Mouse (Mus musculus): ENCODE data around the gene Pgp. TPM values are rescaled to one million over a fixed set of nuclear protein-coding genes. Genes with fewer than 3 reads are reported as not detected.

The Pgp gene
- polyA plus RNA-seq, 1 experiment: 597 TPM

DNA sequence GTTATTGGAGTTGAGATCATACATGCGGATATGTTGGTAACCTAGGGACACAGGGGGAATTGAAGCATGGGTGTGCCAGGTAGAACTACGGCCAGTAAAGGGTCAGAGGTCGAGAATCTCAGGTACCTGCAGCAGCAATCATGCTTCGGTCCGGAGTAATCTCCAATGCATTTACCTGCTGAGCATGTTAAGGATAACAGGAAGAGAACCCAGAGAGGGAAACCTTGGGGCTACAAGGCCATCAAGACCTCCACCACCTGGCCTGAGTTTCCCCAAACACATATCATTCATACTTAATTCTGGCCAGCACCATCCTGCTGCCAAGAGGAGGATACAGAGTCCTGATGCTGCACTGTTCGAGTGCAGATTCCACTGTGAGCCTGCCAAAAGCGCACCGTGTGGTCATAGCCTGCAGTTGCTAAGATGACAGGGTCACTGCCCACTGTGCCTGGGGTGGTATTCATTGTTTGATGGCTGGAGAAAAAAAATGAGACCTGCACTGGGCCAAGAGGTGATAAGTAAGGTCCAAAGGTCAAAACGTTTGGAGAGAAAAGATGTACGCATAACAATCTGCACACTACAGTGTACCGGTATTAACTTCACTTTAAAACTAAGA, 7.9 kb downstream of the Pgp start:
- H3K27ac ChIP-seq (ENCODE audit: control insufficient read depth, insufficient read depth, low read depth, low read length): no peak overlapping the region
- no peaks in the 10 kb centered on the region for H3K36me3 ChIP-seq (ENCODE audit: control insufficient read depth, insufficient read depth, low read length)
- peaks cover 20% of the 10 kb centered on the region for H3K4me1 ChIP-seq (ENCODE audit: control insufficient read depth, insufficient read depth, low read length)
- no peak for TF ChIP-seq POLR2A (IDR thresholded peaks at IDR 0.05; ENCODE audit: control insufficient read depth, low read depth, low read length)
- no peaks in the 10 kb centered on the region for H3K27me3 ChIP-seq (ENCODE audit: control insufficient read depth, insufficient read depth, low read length)
- peak overlapping the region; percentile 100 for H3K4me3 ChIP-seq (ENCODE audit: control insufficient read depth, low read depth, low read length)

DNA sequence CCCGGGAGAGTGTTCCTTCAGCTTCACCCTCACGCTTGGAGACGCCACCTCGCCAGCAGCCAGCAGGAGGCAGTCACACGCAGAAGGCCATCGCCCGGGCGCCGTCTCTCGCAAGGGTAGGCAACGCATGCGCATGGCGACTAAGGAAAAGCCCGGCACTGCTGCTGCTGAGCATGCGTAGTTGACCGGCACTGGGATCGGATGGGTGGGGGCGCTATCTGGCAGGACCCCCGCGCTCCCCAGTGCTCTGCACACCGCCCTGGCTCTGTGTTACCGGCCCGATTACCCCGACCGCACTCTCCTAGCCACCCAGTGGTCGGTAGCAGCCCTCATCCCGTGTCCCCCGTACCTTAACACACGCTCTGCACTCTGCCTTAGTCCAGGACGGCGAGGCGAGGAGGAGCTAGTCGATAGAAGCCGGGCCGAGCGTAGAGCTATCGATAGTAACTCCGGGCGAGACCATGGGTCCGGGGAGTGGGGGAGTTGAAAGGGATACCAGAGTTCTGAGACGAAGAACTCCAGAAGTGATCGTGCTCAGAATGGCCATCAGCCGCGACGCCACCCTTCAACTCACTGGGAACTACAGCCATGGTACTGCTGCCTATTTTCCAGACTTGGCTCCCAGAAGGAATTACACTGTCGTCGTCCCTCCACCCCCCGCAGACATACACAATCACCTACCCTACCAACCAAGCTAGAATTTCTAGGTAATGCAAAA, 8.6 kb downstream of the Pgp start, which contains the start of gene Mlst8:
Gene Mlst8 (minus strand): TSS at position 416 of the 718 bp plus-strand sequence.
- H3K4me3 ChIP-seq (ENCODE audit: control insufficient read depth, low read depth, low read length): peak within 1 kb of the TSS; percentile 100

DNA sequence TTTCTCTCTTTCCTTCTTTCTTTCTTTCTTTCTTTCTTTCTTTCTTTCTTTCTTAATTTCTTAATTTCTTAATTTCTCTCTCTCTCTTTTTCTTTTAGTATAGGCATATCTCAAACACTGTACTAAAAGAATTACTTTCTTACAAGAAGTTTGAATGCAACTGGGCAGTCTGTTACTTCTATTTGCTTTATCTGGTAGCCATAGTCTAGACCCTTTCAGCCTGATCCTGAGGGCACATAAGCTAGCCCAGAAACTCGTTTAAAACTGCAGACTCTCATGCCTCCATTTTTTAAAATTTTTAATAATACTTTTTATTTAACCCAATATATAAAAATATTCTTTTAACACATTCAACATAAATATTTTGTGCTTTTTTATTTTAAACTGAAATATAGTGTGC, 9.2 kb downstream of the Pgp start:
- Histone ChIP-seq H3K27me3 (ENCODE audit: control insufficient read depth, insufficient read depth, low read length) (no peaks in the 10 kb centered on the region), H3K27ac (ENCODE audit: control insufficient read depth, insufficient read depth, low read depth, low read length) (no peak overlapping the region), H3K4me1 (ENCODE audit: control insufficient read depth, insufficient read depth, low read length) (peaks cover 14% of the 10 kb centered on the region), H3K4me3 (ENCODE audit: control insufficient read depth, low read depth, low read length) (no peak overlapping the region), H3K36me3 (ENCODE audit: control insufficient read depth, insufficient read depth, low read length) (no peaks in the 10 kb centered on the region)
- TF ChIP-seq CTCF (IDR thresholded peaks at IDR 0.05; ENCODE audit: control insufficient read depth, insufficient read depth, insufficient replicate concordance, low read depth, low read length) (no peak), POLR2A (IDR thresholded peaks at IDR 0.05; ENCODE audit: control insufficient read depth, low read depth, low read length) (no peak)

More for the DNA sequence above, 8.6 kb downstream of the Pgp start, which contains the start of gene Mlst8:
- Histone ChIP-seq H3K27me3 (ENCODE audit: control insufficient read depth, insufficient read depth, low read length) (no peaks in the 10 kb centered on the region), H3K4me1 (ENCODE audit: control insufficient read depth, insufficient read depth, low read length) (peaks cover 20% of the 10 kb centered on the region), H3K27ac (ENCODE audit: control insufficient read depth, insufficient read depth, low read depth, low read length) (peak within 1 kb of the TSS; percentile 99), H3K36me3 (ENCODE audit: control insufficient read depth, insufficient read depth, low read length) (no peaks in the 10 kb centered on the region)
- TF ChIP-seq POLR2A (IDR thresholded peaks at IDR 0.05; ENCODE audit: control insufficient read depth, low read depth, low read length): peak; percentile 79
- peak; percentile 87; the same call in 1 of the 2 replicates for TF ChIP-seq CTCF (IDR thresholded peaks at IDR 0.05; ENCODE audit: control insufficient read depth, insufficient read depth, insufficient replicate concordance, low read depth, low read length)

DNA sequence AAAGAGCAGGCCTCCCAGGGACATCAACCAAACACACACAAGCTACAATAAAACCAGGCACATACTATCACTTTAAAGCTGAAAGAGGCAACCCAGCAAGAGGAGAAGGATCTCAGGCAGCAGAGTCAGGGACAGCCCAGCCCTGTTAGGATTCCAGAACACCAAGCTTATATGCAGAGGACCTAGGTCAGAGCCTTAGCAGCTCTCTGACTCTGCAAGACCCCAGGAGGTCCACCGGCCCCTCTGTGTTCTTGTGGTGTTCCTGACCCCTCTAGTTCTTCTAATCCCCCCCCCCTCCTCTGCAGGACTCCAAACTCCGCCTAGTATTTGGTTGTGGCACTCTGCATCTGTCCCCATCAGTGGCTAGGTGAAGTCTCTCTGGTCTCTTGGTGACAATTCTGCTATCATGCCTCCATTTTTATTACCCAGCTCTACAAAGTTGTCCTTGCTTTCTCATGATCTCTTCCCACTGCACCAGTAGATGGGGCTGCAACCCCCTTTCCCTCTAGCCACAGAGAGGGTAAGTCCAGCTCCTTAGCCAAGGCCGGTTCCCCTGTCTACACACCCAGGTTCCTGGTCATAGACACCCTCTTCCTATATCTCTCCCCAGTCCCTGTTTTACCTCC, 10.1 kb downstream of the Pgp start:
- TF ChIP-seq POLR2A (IDR thresholded peaks at IDR 0.05; ENCODE audit: control insufficient read depth, low read depth, low read length) (no peak), CTCF (IDR thresholded peaks at IDR 0.05; ENCODE audit: control insufficient read depth, insufficient read depth, insufficient replicate concordance, low read depth, low read length) (no peak)
- Histone ChIP-seq H3K4me3 (ENCODE audit: control insufficient read depth, low read depth, low read length) (no peak overlapping the region), H3K36me3 (ENCODE audit: control insufficient read depth, insufficient read depth, low read length) (no peaks in the 10 kb centered on the region), H3K27ac (ENCODE audit: control insufficient read depth, insufficient read depth, low read depth, low read length) (no peak overlapping the region; the same call in 1 of the 2 replicates), H3K27me3 (ENCODE audit: control insufficient read depth, insufficient read depth, low read length) (no peaks in the 10 kb centered on the region), H3K4me1 (ENCODE audit: control insufficient read depth, insufficient read depth, low read length) (peaks cover 13% of the 10 kb centered on the region)

DNA sequence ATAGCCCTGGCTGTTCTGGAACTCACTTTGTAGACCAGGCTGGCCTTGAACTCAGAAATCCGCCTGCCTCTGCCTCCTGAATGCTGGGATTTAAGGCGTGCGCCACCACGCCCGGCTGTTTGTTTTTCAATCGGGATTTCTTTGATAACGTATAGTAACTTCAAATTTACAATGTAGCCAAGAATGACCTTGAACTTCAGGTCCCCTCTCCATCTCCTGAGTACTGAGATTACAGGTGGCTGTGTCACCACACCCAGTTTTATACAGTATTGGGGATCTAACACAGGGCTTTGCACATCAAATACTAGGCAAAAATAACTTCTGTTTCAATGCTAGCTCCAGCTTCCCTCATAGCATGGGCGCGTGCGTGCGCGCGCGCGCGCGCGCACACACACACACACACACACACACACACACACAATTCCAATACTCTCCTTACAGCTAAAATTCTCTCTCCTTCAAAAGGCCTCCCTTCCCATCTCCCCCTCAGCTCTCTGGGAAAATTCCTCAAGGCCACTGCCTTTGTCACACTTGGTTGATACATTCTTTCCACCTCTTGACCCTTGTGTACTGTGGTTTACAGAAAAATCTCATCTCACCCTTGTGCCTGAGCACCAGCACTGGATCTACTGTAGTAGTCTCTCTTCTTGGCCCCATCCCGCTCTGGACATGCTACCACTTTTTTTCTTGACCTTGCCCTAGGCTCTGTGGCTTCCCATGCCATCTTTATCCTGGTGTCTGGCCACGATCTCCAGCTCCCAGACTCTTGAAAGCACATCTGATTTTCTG, 11.0 kb downstream of the Pgp start:
- H3K4me3 ChIP-seq (ENCODE audit: control insufficient read depth, low read depth, low read length): no peak overlapping the region
- no peak overlapping the region for H3K27ac ChIP-seq (ENCODE audit: control insufficient read depth, insufficient read depth, low read depth, low read length)
- H3K36me3 ChIP-seq (ENCODE audit: control insufficient read depth, insufficient read depth, low read length): no peaks in the 10 kb centered on the region
- H3K4me1 ChIP-seq (ENCODE audit: control insufficient read depth, insufficient read depth, low read length): peaks cover 16% of the 10 kb centered on the region
- TF ChIP-seq POLR2A (IDR thresholded peaks at IDR 0.05; ENCODE audit: control insufficient read depth, low read depth, low read length) (no peak), CTCF (IDR thresholded peaks at IDR 0.05; ENCODE audit: control insufficient read depth, insufficient read depth, insufficient replicate concordance, low read depth, low read length) (no peak)
- H3K27me3 ChIP-seq (ENCODE audit: control insufficient read depth, insufficient read depth, low read length): no peaks in the 10 kb centered on the region

DNA sequence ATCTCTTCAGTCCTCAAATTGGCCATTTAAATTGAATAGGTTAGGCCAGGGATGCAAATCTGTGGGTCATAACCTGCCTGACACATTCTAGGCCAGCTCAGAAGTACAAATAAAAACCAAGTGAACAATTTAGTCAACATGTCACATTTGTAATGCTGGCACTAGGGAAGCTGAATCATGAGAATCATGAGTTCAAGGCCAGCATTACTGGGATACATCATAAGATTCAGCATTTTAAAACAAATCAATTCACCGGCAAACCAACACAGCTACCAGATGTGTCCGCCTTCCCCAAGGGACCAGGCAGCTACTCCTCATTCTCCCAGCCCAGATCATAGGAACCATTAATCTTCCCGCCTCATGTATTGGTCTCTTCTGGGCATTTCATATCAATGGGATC, 13.3 kb downstream of the Pgp start:
- H3K36me3 ChIP-seq (ENCODE audit: control insufficient read depth, insufficient read depth, low read length): no peaks in the 10 kb centered on the region
- no peaks in the 10 kb centered on the region for H3K27me3 ChIP-seq (ENCODE audit: control insufficient read depth, insufficient read depth, low read length)
- H3K27ac ChIP-seq (ENCODE audit: control insufficient read depth, insufficient read depth, low read depth, low read length): no peak overlapping the region
- peaks cover 7% of the 10 kb centered on the region for H3K4me1 ChIP-seq (ENCODE audit: control insufficient read depth, insufficient read depth, low read length)
- no peak overlapping the region for H3K4me3 ChIP-seq (ENCODE audit: control insufficient read depth, low read depth, low read length)
- TF ChIP-seq POLR2A (IDR thresholded peaks at IDR 0.05; ENCODE audit: control insufficient read depth, low read depth, low read length): no peak
- no peak for TF ChIP-seq CTCF (IDR thresholded peaks at IDR 0.05; ENCODE audit: control insufficient read depth, insufficient read depth, insufficient replicate concordance, low read depth, low read length)
